Mouse (Mus musculus) liver, embryonic 14.5 days (tissue): ENCODE measurements around the gene Brpf1. TPM values are rescaled to one million over a fixed set of nuclear protein-coding genes. Genes with fewer than 3 reads are reported as not detected.
A peak's percentile ranks its signal among the peaks of the same experiment; 100 is the strongest.

Experiments
- ATAC-seq: fragments of 200-750 bp; cut with Nextera tagmentation; 2 replicates; pipeline ENCODE4 v1.8.0; 2017; ENCODE audit warnings: moderate number of reproducible peaks, mild to moderate bottlenecking, moderate library complexity; ENCODE audit not compliant: insufficient read depth
- DNase-seq, 3 experiments: peaks; one replicate each; pipeline ENCODE4 v3.0.0-alpha.2; 2012 to 2013; ENCODE audit warnings: low read depth in 3 of 3, low spot score in 3 of 3
- H3K27ac ChIP-seq: fragments of 300-500 bp; sonication (generic); 2 replicates; pipeline ENCODE4 v1.5.1; 2014; ENCODE audit warnings: moderate library complexity, mild to moderate bottlenecking, control low read depth, inconsistent platforms
- H3K27me3 ChIP-seq: fragments of 300-500 bp; sonication (generic); 2 replicates; pipeline ENCODE4 v1.6.1; 2014; ENCODE audit warnings: mild to moderate bottlenecking, low read length, moderate library complexity; ENCODE audit not compliant: control insufficient read depth, insufficient read depth
- H3K36me3 ChIP-seq: fragments of 300-500 bp; sonication (generic); replicated peaks from 2 replicates; pipeline ENCODE4 v1.6.1; 2014; ENCODE audit warnings: low read depth; ENCODE audit not compliant: control insufficient read depth, insufficient read depth
- H3K4me1 ChIP-seq, 2 experiments: fragments of 200-500 bp in 1 of 2; fragments of 300-500 bp in 1 of 2; sonication (generic) in 1 of 2; replicated peaks; 2 replicates each; pipeline ENCODE4 v1.6.1; 2012 to 2014; ENCODE audit warnings: antibody characterized with exemption in 1 of 2, inconsistent platforms in 1 of 2, low read length in 1 of 2; ENCODE audit not compliant: control insufficient read depth in 2 of 2, insufficient read depth in 2 of 2
- H3K4me2 ChIP-seq: fragments of 300-500 bp; sonication (generic); 2 replicates; pipeline ENCODE4 v1.6.1; 2014; ENCODE audit warnings: low read depth, mild to moderate bottlenecking, control low read depth, moderate library complexity
- H3K4me3 ChIP-seq, 2 experiments: fragments of 200-500 bp in 1 of 2; fragments of 300-500 bp in 1 of 2; sonication (generic) in 1 of 2; 2 replicates each; pipeline ENCODE4 v1.5.1; 2012 to 2014; ENCODE audit warnings: low read depth in 2 of 2, low read length in 2 of 2, mild to moderate bottlenecking in 2 of 2, control low read depth in 1 of 2, inconsistent platforms in 1 of 2, moderate library complexity in 1 of 2; ENCODE audit not compliant: insufficient read depth in 1 of 2
- H3K9ac ChIP-seq: fragments of 300-500 bp; sonication (generic); replicated peaks from 2 replicates; pipeline ENCODE4 v1.6.1; 2014; ENCODE audit warnings: mild to moderate bottlenecking, control low read depth, moderate library complexity
- H3K9me3 ChIP-seq: fragments of 300-500 bp; sonication (generic); 2 replicates; pipeline ENCODE4 v1.6.1; 2016; ENCODE audit warnings: low read length, mixed read lengths; ENCODE audit not compliant: control insufficient read depth
- CTCF ChIP-seq: IDR thresholded peaks from 2 replicates; pipeline ENCODE4 v1.5.1; 2016; ENCODE audit warnings: antibody characterized with exemption, low read depth, control low read depth
- EP300 ChIP-seq: IDR thresholded peaks from 2 replicates; pipeline ENCODE4 v1.6.1; 2016; ENCODE audit warnings: antibody characterized with exemption, low read depth
- whole genome bisulfite sequencing: fragments of 180-500 bp; shearing (Covaris S2); extraction: QIAGEN DNeasy Blood & Tissue Kit; methylation state at CpG from one replicate; pipeline ENCODE4 v1.1.7; 2014; ENCODE audit not compliant: insufficient replicate concordance; 5-methylcytosine and 5-hydroxymethylcytosine counted together
- polyA plus RNA-seq, 2 experiments: library from polyadenylated mRNA; depleted of rRNA in 1 of 2; stranded (reverse) in 1 of 2; unstranded in 1 of 2; fragments of >200 nt; fragmentation: Nextera tagmentation in 1 of 2; extraction: Ambion mirVana in 1 of 2; gene quantifications; 2 replicates each; pipeline versions ENCODE4 v1.2.1 to v1.2.3; 2012 to 2014

The Brpf1 gene
- polyA plus RNA-seq, 2 experiments: 6.7 to 11.7 TPM

- TF ChIP-seq EP300 (no peak), CTCF (peak; percentile 57)
- H3K4me2 ChIP-seq: no peak overlapping the region
- DNase-seq (no peak), ATAC-seq (no peak)
- H3K27ac ChIP-seq: no peak overlapping the region
- H3K9ac ChIP-seq: no peak overlapping the region
- no peaks in the 10 kb centered on the region for H3K9me3 ChIP-seq
- whole genome bisulfite sequencing: 14% methylated on average over 3 of the region's 3 CpGs
- no peaks in the 10 kb centered on the region for H3K27me3 ChIP-seq
- H3K4me1 ChIP-seq: peaks cover 4 to 8% of the 10 kb centered on the region in 2 experiments
- no peak overlapping the region for H3K4me3 ChIP-seq
- no peaks in the 10 kb centered on the region for H3K36me3 ChIP-seq
Observed at GRCm38 (mm10) chr6:113302258-113302657, 4.7 kb upstream of the Brpf1 start.

- DNase-seq (peak; percentile 97 to 99 (median 97)), ATAC-seq (peak; percentile 94)
- Histone ChIP-seq H3K4me2 (peak overlapping the region; percentile 86), H3K36me3 (peaks cover 13% of the 10 kb centered on the region), H3K27me3 (no peaks in the 10 kb centered on the region), H3K9ac (peak overlapping the region; percentile 98), H3K4me3 (peak overlapping the region; percentile 85 to 98), H3K4me1 (peaks cover 12 to 13% of the 10 kb centered on the region in 2 experiments), H3K27ac (peak overlapping the region; percentile 96), H3K9me3 (no peaks in the 10 kb centered on the region)
- WGBS: under 1% methylated on average over 50 of the region's 50 CpGs
- TF ChIP-seq EP300 (peak; percentile 47; the same call in 1 of the 2 replicates), CTCF (no peak)
Observed at GRCm38 (mm10) chr6:113306322-113306985, 483 bp upstream of the Brpf1 start.

DNA sequence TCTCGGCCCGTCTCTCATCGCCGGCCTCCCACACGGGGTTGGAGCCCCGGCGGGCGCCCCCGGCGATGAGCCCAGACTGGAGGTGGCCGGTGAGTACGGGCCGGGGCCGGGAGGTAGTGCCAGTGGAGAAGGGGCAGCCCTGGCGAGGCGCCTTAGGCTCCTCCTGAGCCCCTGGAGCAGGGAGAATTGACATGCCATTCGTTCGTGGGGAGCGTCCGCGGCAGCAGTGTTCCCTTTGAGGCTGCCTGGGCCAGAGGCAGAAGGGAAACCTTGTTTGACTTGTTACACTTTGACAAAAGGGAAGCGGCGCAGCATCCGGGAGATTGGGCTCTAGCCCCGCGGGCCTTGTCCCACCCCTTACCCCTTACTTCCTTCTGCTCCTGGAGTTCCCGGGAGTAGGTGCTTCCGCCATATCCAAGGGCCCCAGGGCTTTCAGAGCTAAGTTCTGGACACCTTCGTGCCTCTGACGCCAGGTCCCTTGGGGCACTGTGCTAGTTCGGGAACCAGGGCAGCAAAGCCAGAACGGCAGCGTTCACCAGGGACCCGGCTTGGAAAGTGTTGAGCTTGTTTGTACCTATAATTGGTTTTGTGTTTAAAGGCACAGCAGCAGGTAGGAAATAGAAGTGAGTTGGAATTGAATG, 664 bp downstream of the Brpf1 start:
- Histone ChIP-seq H3K4me1 (peaks cover 12 to 13% of the 10 kb centered on the region in 2 experiments), H3K4me3 (peak overlapping the region; percentile 85 to 98), H3K27ac (peak overlapping the region; percentile 96), H3K4me2 (peak overlapping the region; percentile 86), H3K9me3 (no peaks in the 10 kb centered on the region), H3K9ac (peak overlapping the region; percentile 98), H3K27me3 (no peaks in the 10 kb centered on the region), H3K36me3 (peaks cover 14% of the 10 kb centered on the region)
- ATAC-seq: no peak
- TF ChIP-seq CTCF: no peak
- no peak for TF ChIP-seq EP300
- WGBS: under 1% methylated on average over 34 of the region's 34 CpGs
- no peak for DNase-seq

GRCm38 (mm10) chr6:113308141-113308540, 1.2 kb downstream of the Brpf1 start:
- DNase-seq: peak in 1 of 3 experiments; percentile 41
- WGBS: 17% methylated on average over 5 of the region's 5 CpGs
- TF ChIP-seq EP300 (no peak), CTCF (peak; percentile 57)
- H3K4me2 ChIP-seq: peak overlapping the region; percentile 86
- ATAC-seq: no peak
- H3K36me3 ChIP-seq: peaks cover 20% of the 10 kb centered on the region
- H3K4me3 ChIP-seq: peak overlapping the region; percentile 85 to 98
- no peaks in the 10 kb centered on the region for H3K9me3 ChIP-seq
- peaks cover 12 to 13% of the 10 kb centered on the region in 2 experiments for H3K4me1 ChIP-seq
- H3K27ac ChIP-seq: peak overlapping the region; percentile 18
- H3K9ac ChIP-seq: peak overlapping the region; percentile 98
- H3K27me3 ChIP-seq: no peaks in the 10 kb centered on the region

- peaks cover 81% of the 10 kb centered on the region for H3K36me3 ChIP-seq
Observed at GRCm38 (mm10) chr6:113315972-113316371, 9.0 kb downstream of the Brpf1 start.

More at GRCm38 (mm10) chr6:113315972-113316371, 9.0 kb downstream of the Brpf1 start:
- no peak for DNase-seq
- H3K4me2 ChIP-seq: no peak overlapping the region
- ATAC-seq: no peak
- 86% methylated on average over 3 of the region's 3 CpGs for WGBS
- no peaks in the 10 kb centered on the region for H3K27me3 ChIP-seq
- no peak overlapping the region for H3K9ac ChIP-seq
- no peaks in the 10 kb centered on the region for H3K4me1 ChIP-seq
- H3K4me3 ChIP-seq: no peak overlapping the region
- no peak overlapping the region for H3K27ac ChIP-seq
- H3K9me3 ChIP-seq: no peaks in the 10 kb centered on the region
- TF ChIP-seq EP300: no peak
- no peak for TF ChIP-seq CTCF
